18 mouse cellular contexts compared by ENCODE assay signal in genomic region chr9:71684772-71685171, GRCm38 (mm10).
"Had no signal": no experiment of that assay in that cellular context is flagged by ENCODE, and none has a peak within 500 bp of the region (broad histone marks: within the 10 kb centered on the region; RNA-seq: fewer than 3 reads in every experiment).

No protein-coding gene starts in this region.

- H3K27ac ChIP-seq: kidney, embryonic 15.5 days; limb, embryonic 12.5 days; liver, embryonic 14.5 days; midbrain, embryonic 10.5 days; neural tube, embryonic 15.5 days; stomach, postnatal 0 days had no signal

- H3K4me3 ChIP-seq: kidney, embryonic 15.5 days; limb, embryonic 12.5 days; midbrain, embryonic 10.5 days; myocyte; neural tube, embryonic 15.5 days had no signal

- DNase-seq: kidney, postnatal 14 days; layer of hippocampus, adult 9-11 months; layer of hippocampus, postnatal 36 days; liver; lung, adult 2 months; lung, postnatal 36 days; midbrain, embryonic 14.5 days; right cerebral cortex, adult 18-20 months; thymus, adult 2 months; thymus, postnatal 25 days had no signal

- ATAC-seq: lung, postnatal 0 days had no signal

- H3K27me3 ChIP-seq: kidney, embryonic 15.5 days; limb, embryonic 12.5 days; neural tube, embryonic 15.5 days had no signal

- H3K36me3 ChIP-seq: kidney, embryonic 15.5 days; limb, embryonic 12.5 days; midbrain, embryonic 10.5 days; neural tube, embryonic 15.5 days had no signal
